Mouse (Mus musculus) stomach, embryonic 16.5 days (tissue): Measurements from ENCODE around the gene Cwh43. TPM values are rescaled to one million over a fixed set of nuclear protein-coding genes. Genes with fewer than 3 reads are reported as not detected.
A peak's percentile ranks its signal among the peaks of the same experiment; 100 is the strongest.

ENCODE experiments used
- ATAC-seq: fragments of 200-750 bp; cut with Nextera tagmentation; 2 replicates; pipeline ENCODE4 v1.8.0; 2017; ENCODE audit warnings: moderate number of reproducible peaks, moderate TSS enrichment; ENCODE audit not compliant: insufficient read depth, low FRiP score
- H3K27ac ChIP-seq: fragments of 300-500 bp; sonication (generic); 2 replicates; pipeline ENCODE4 v1.5.1; 2014; ENCODE audit warnings: low read length
- H3K27me3 ChIP-seq: fragments of 300-500 bp; sonication (generic); 2 replicates; pipeline ENCODE4 v1.6.1; 2014; ENCODE audit warnings: low read length, control low read depth, mixed read lengths; ENCODE audit not compliant: control insufficient read depth, insufficient read depth
- H3K36me3 ChIP-seq: fragments of 300-500 bp; sonication (generic); 2 replicates; pipeline ENCODE4 v1.6.1; 2014; ENCODE audit warnings: low read length; ENCODE audit not compliant: control insufficient read depth, insufficient read depth
- H3K4me1 ChIP-seq: fragments of 300-500 bp; sonication (generic); 2 replicates; pipeline ENCODE4 v1.6.1; 2014; ENCODE audit warnings: low read length, control low read depth, mixed read lengths; ENCODE audit not compliant: control insufficient read depth, insufficient read depth
- H3K4me2 ChIP-seq: fragments of 300-500 bp; sonication (generic); 2 replicates; pipeline ENCODE4 v1.6.1; 2014; ENCODE audit warnings: low read depth, low read length, mixed read lengths
- H3K4me3 ChIP-seq: fragments of 300-500 bp; sonication (generic); replicated peaks from 2 replicates; pipeline ENCODE4 v1.5.1; 2014; ENCODE audit warnings: mild to moderate bottlenecking, low read length
- H3K9ac ChIP-seq: fragments of 300-500 bp; sonication (generic); 2 replicates; pipeline ENCODE4 v1.6.1; 2014; ENCODE audit warnings: low read length
- H3K9me3 ChIP-seq: fragments of 300-500 bp; sonication (generic); replicated peaks from 2 replicates; pipeline ENCODE4 v1.6.1; 2016; ENCODE audit warnings: low read length, control low read depth; ENCODE audit not compliant: control insufficient read depth
- WGBS: fragments of 180-500 bp; shearing (Covaris S2); extraction: QIAGEN DNeasy Blood & Tissue Kit; methylation state at CpG from one replicate; pipeline ENCODE4 v1.1.7; 2014; 5-methylcytosine and 5-hydroxymethylcytosine counted together
- polyA plus RNA-seq: library from polyadenylated mRNA; unstranded; fragments of >200 nt; fragmentation: Nextera tagmentation; extraction: Ambion mirVana; gene quantifications from 2 replicates; pipeline ENCODE4 v1.2.1, GENCODE M21; 2015

Gene Cwh43
- polyA plus RNA-seq, 1 experiment from 2014 or later: 5.6 TPM

DNA sequence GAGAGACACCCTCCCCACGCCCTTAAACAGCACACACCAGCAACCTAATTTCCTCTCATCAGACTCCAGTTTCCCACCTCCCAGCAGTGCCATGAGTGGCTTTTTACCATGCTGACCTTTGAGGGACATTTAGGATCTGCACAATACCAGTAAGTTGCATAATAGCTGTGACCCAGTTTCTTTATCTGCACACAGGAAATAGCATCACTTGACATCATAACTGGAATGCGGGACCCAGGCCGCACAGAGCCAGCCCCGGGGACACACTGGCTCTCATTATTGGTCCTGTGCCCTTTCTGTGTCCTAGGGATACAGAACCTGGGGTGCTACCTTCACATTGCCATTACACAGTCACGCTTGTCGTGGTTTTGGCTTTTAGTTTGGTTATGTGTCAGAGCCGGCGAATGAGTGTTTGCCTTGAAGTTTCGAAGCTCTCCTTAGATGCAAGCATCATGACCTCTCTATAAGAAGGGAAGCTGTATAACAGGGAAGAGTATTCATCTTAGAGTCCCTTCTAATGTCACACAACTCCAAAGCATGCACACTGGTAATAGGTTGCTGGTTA is 23.8 kb upstream of the Cwh43 start:
- H3K27ac ChIP-seq: no peak overlapping the region
- H3K27me3 ChIP-seq: peaks cover 5% of the 10 kb centered on the region; the same call in 1 of the 2 replicates
- no peaks in the 10 kb centered on the region for H3K4me1 ChIP-seq
- H3K4me3 ChIP-seq: no peak overlapping the region
- no peak overlapping the region for H3K9ac ChIP-seq
- H3K4me2 ChIP-seq: no peak overlapping the region
- WGBS: 82% methylated on average over 9 of the region's 9 CpGs
- no peaks in the 10 kb centered on the region for H3K36me3 ChIP-seq
- no peaks in the 10 kb centered on the region for H3K9me3 ChIP-seq
- ATAC-seq: no peak

GRCm38 (mm10) chr5:73382737-73383646 is 22.9 kb upstream of the Cwh43 start:
- H3K4me3 ChIP-seq: no peak overlapping the region
- no peaks in the 10 kb centered on the region for H3K9me3 ChIP-seq
- peaks cover 5% of the 10 kb centered on the region; the same call in 1 of the 2 replicates for H3K27me3 ChIP-seq
- no peak for ATAC-seq
- H3K9ac ChIP-seq: no peak overlapping the region
- no peaks in the 10 kb centered on the region for H3K4me1 ChIP-seq
- no peak overlapping the region for H3K4me2 ChIP-seq
- H3K27ac ChIP-seq: no peak overlapping the region
- 29% methylated on average over 3 of the region's 3 CpGs for WGBS
- no peaks in the 10 kb centered on the region for H3K36me3 ChIP-seq

DNA sequence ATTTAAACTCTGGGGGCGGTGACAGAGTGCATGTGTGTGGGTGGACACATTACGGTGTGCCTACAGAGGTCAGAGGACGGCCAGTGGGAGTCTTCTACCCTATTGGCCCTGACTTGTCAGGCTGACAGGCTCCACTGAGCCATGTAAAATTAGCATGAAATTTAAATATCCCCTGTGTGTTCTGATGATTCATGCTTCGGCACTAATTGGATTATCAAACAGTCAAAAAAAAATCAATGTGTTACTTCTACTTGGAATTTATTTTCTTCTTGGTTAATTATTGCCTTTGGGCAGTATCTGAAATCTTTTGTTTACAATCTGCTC is 22.3 kb upstream of the Cwh43 start:
- no peaks in the 10 kb centered on the region for H3K36me3 ChIP-seq
- no peak overlapping the region for H3K27ac ChIP-seq
- peaks cover 5% of the 10 kb centered on the region; the same call in 1 of the 2 replicates for H3K27me3 ChIP-seq
- H3K9ac ChIP-seq: no peak overlapping the region
- H3K4me2 ChIP-seq: no peak overlapping the region
- ATAC-seq: no peak
- no peaks in the 10 kb centered on the region for H3K4me1 ChIP-seq
- WGBS: 70% methylated on average over 4 of the region's 4 CpGs
- H3K4me3 ChIP-seq: no peak overlapping the region
- no peaks in the 10 kb centered on the region for H3K9me3 ChIP-seq

DNA sequence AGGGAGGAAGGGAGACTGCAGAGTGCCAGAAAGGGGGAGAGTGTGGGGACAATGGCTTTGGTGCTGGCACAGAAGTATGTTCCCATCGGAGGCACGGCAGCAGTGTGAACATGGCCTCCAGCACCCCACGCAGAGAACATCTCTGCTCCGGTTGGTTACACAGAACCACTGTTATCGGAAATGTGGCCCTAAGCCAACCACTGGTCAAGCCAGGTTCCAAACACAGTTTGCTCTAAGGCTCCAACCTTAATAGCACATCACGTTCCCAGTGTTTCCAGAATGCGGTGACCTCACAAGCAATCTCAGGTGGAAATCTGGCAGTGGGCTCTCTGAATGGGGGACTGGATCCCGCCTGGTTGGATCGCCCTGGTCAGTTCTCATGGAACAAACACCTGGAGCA is 12.8 kb upstream of the Cwh43 start:
- Histone ChIP-seq H3K9me3 (no peaks in the 10 kb centered on the region), H3K36me3 (no peaks in the 10 kb centered on the region), H3K9ac (no peak overlapping the region), H3K4me1 (no peaks in the 10 kb centered on the region), H3K4me3 (no peak overlapping the region), H3K27ac (no peak overlapping the region), H3K4me2 (no peak overlapping the region), H3K27me3 (no peaks in the 10 kb centered on the region)
- no peak for ATAC-seq
- 78% methylated on average over 9 of the region's 9 CpGs for WGBS

- Histone ChIP-seq H3K9ac (no peak overlapping the region), H3K27me3 (peaks cover 7% of the 10 kb centered on the region; the same call in 1 of the 2 replicates), H3K4me3 (no peak overlapping the region), H3K27ac (no peak overlapping the region), H3K4me2 (no peak overlapping the region), H3K9me3 (no peaks in the 10 kb centered on the region), H3K36me3 (no peaks in the 10 kb centered on the region), H3K4me1 (no peaks in the 10 kb centered on the region)
- WGBS: 38% methylated on average over 7 of the region's 7 CpGs
- peak; percentile 58; the same call in 1 of the 2 replicates for ATAC-seq
Observed at GRCm38 (mm10) chr5:73399768-73400526, 5.9 kb upstream of the Cwh43 start.

DNA sequence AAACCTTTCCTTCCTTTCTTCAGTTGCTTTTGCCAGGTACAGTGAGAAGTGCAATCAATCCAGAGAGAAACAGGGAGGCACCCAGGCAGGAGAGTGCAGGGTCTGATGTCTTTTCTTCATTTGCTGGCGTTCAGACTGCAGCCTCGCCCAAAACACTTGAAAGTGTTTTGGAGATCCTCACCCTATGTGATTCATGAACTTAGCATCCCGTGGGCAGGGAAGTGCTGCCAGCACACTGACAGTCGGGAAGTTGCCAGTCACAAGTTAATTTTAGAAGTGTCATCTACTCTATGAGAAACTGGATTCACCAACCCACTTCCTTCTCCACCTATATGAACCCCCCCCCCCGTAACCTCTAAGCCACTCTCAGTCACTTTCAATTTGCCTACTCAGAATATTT is 4.5 kb upstream of the Cwh43 start:
- 60% methylated on average over 5 of the region's 5 CpGs for WGBS
- Histone ChIP-seq H3K36me3 (no peaks in the 10 kb centered on the region), H3K27me3 (peaks cover 19% of the 10 kb centered on the region), H3K4me2 (no peak overlapping the region), H3K4me1 (peaks cover 7% of the 10 kb centered on the region; the same call in 1 of the 2 replicates), H3K9ac (no peak overlapping the region), H3K9me3 (no peaks in the 10 kb centered on the region), H3K4me3 (no peak overlapping the region), H3K27ac (no peak overlapping the region; the same call in 1 of the 2 replicates)
- no peak for ATAC-seq

DNA sequence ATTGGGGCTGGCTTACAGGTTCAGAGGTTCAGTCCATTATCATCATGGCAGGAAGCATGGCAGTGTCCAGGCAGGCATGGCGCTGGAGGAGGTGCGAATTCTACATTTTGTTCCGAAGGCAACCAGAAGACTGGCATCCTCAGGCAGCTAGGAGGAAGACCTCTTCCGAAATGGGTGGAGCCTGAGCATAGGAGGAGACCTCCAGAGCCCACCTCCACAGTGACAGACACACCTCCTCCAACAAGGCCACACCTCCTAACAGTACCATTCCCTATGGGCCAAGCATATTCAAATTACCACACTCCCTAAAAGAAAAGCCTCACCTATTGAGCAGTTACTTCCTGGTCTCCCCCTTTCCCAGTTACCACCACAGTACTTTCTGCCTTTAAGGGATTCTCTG is 3.0 kb upstream of the Cwh43 start:
- no peak for ATAC-seq
- Histone ChIP-seq H3K27ac (no peak overlapping the region), H3K9me3 (no peaks in the 10 kb centered on the region), H3K36me3 (no peaks in the 10 kb centered on the region), H3K27me3 (peaks cover 27% of the 10 kb centered on the region), H3K4me1 (peaks cover 11% of the 10 kb centered on the region; the same call in 1 of the 2 replicates), H3K4me2 (no peak overlapping the region), H3K9ac (no peak overlapping the region), H3K4me3 (no peak overlapping the region)
- WGBS: 89% methylated on average over 4 of the region's 4 CpGs

GRCm38 (mm10) chr5:73403311-73404068 is 2.4 kb upstream of the Cwh43 start:
- Histone ChIP-seq H3K9ac (no peak overlapping the region), H3K27ac (no peak overlapping the region), H3K4me2 (no peak overlapping the region), H3K9me3 (no peaks in the 10 kb centered on the region), H3K36me3 (no peaks in the 10 kb centered on the region), H3K4me1 (peaks cover 11% of the 10 kb centered on the region; the same call in 1 of the 2 replicates), H3K27me3 (peaks cover 27% of the 10 kb centered on the region), H3K4me3 (no peak overlapping the region)
- ATAC-seq: no peak
- WGBS: 91% methylated on average over 14 of the region's 14 CpGs
